Mouse (Mus musculus) spleen, adult 2 months (tissue): Measurements from ENCODE around the gene Dmac2.

Experiments
- CTCF ChIP-seq: fragments of 200-500 bp; IDR thresholded peaks from 2 replicates; pipeline ENCODE4 v1.5.1; 2011; ENCODE audit warnings: mild to moderate bottlenecking, inconsistent platforms; ENCODE audit not compliant: insufficient read depth, insufficient read length, insufficient replicate concordance; ENCODE audit errors: extremely low read depth
- POLR2A ChIP-seq: fragments of 200-500 bp; IDR thresholded peaks from 2 replicates; pipeline ENCODE4 v1.6.1; 2011; ENCODE audit warnings: low read depth, low read length, inconsistent platforms

DNA sequence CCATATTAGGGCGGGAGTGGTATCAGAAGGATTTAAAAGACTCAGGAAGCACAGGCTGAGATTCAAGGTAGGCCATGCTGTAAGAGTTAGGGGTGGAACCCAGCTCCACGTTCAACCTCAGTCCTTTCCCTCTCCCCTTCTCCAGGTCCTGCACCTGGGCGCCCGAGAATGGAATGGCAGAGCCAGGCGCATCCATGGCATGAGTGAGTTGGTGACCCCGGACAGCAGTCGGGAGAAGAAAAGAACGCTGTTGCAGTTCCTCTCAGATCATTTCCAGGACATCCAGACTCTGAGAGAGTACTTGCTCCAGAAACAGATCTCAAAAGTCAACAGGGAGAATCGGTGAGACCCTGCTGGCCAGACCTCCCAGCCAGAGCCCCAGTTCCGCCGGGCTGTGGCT, 1.5 kb downstream of the Dmac2 start:
- TF ChIP-seq CTCF (no peak), POLR2A (no peak)
